Mouse (Mus musculus) frontal cortex, adult (tissue): ENCODE results near the gene Car5a.

Source experiments
- ATAC-seq: cut with Nextera tagmentation; 2 replicates; pipeline ENCODE4 v1.9.2; 2017; ENCODE audit warnings: mild to moderate bottlenecking, moderate library complexity, mixed read lengths; ENCODE audit not compliant: low TSS enrichment

The Car5a gene

GRCm38 (mm10) chr8:121934923-121935322 is 9.8 kb downstream of the Car5a start:
- ATAC-seq: no peak

DNA sequence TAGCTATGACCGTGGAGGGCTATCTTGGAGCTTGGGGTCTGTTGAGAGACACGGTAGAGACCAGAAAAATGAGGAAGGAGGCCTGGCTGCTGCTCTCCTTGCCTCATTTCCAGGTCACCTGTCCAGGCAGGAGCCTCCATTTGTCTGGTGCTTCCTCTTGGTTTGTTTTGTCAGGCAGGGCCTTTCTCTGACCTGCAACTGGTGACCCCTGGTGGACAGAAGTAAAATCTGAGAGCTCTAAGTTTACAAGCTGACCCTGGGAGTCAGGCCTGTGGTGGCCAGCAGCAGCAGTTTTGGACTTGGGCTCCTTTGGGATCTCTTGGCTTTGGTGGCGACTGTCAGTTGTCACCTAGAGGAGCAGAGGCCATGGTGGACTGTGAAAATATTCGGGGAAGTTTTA is 10.2 kb downstream of the Car5a start:
- ATAC-seq: no peak

DNA sequence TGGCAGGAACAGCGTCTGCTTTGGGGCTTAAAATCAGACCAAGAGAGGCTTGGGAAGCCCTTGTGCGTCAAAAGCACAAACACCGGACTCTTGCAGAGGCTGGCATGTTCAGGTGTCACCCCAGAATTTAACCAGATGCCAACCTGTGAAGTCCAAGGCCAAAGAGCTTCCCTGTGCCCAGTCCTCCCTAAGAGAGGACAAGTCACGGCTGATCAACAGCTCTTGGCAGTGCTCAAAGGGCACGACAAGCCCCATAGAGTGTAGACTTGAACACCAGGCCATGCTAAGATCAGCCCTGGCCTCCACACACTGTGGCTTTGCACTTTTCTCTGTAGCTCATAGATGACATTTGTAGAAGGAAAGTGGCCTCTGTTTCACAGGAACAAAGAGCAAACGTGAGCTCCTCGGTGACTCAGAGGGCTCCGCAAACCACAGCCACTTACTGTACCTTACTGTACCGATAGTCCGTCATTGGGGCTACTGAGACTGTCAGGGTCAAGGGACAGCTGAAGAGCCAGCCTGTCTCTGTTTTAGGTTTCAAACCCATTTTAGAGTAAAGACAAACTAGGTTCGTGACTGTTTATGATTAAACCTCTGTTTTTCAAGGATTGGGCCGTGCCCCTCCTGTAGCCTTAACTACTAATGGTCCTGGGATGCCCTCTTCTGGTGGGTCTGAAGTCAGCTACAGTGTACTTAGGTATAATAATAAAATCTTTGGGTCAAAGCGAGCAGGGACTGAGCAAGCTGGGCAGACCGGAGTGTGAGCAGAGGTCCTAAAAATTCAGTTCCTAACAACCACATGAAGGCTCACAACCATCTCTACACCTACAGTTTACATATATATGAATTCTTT is 11.8 kb downstream of the Car5a start:
- ATAC-seq: no peak

GRCm38 (mm10) chr8:121932026-121932667 is 12.6 kb downstream of the Car5a start:
- no peak for ATAC-seq

DNA sequence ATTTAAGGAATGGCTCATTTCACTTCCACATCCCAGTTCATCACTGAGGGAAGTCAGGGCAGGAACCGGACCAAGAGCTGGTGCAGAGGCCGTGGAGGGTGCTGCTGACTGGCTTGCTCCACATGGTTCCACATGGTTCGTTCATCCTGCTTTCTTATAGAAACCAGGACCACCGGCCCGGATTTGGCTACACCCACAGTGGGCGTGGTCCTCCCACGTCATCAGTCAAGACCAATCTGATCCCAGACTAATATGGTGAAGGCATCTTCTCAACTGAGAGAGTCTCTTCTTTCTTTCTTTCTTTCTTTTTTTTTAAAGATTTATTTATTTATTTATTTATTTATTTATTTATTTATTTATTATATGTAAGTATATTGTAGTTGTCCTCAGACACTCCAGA is 13.1 kb downstream of the Car5a start:
- ATAC-seq: no peak

- no peak for ATAC-seq
Observed at GRCm38 (mm10) chr8:121930047-121930446, 14.7 kb downstream of the Car5a start.

DNA sequence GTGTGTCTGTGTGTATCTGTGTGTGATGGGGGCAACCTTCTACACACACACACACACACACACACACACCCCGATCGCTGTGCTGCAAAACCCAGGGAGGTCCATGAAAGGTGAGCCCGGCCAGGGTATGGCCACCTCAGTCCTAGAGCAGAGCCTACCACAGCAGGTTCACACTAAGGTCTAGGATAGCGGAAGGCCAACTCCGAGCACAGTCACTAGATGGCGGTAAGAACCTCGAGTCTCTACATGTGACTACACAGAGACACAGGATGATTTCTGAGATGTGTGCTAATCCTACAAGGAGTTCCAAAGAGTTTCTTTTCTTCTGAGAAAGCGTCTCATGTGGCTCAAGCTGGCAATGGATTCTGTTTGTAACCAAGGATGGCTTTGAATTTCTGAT is 17.4 kb downstream of the Car5a start:
- peak; percentile 78; the same call in 1 of the 2 replicates for ATAC-seq

DNA sequence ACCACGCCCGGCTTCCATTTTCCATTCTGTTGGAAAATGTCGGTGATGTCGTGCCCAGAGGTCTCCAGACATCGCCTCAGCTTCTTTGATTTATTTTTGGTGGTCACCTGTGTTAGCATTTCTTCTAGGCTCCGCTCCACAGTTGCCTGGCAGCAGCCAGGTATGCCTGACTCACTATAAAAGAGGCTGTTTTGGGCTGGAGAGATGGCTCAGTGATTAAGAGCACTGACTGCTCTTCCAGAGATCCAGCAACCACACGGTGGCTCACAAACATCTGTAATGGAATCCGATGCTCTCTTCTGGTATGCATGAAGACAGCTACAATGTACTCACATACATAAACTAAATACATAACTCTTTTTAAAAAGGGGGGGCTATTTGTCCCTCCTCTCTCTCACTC is 18.4 kb downstream of the Car5a start:
- no peak for ATAC-seq

DNA sequence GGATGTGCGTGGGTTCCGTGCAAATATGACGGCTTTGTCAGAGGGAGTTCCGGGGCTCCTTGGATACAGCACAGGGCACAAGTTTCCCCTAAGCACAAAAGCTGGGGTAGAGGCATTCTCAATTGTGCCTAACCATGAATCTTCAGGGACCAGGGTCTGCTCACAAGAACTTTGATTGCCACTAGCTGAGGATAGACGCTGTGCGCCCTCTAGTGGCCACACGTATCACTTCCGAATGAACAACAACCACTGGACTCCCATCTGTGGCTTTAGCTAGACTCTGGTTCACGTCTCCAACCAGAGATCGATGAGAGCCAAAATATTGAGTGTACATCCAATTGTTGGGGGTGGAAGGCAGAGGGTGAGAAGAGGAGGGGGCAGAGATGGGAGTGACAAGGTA is 19.1 kb downstream of the Car5a start:
- ATAC-seq: peak; percentile 72; the same call in 1 of the 2 replicates

GRCm38 (mm10) chr8:121924681-121925080 is 20.0 kb downstream of the Car5a start:
- ATAC-seq: no peak

GRCm38 (mm10) chr8:121922101-121922500 is 22.6 kb downstream of the Car5a start:
- ATAC-seq: no peak

DNA sequence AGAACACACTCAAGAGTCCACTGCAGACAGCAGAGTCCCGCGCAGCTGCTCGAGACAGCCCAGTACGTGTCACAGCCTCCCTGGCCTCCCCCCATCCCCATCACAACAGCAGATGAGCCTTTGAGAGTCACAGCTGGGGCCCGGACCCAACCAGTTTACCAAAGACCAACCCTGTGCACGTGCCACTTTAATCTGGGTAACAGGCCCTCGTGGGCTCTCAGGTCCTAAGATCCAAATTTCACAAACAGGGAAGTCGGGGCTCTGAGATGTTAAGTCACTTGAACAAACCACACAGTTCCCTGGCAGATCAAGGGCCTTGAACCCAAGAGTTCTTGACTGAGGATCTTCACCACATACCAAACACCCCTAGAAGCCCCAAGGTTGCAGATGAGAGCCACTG is 23.1 kb downstream of the Car5a start:
- ATAC-seq: no peak

DNA sequence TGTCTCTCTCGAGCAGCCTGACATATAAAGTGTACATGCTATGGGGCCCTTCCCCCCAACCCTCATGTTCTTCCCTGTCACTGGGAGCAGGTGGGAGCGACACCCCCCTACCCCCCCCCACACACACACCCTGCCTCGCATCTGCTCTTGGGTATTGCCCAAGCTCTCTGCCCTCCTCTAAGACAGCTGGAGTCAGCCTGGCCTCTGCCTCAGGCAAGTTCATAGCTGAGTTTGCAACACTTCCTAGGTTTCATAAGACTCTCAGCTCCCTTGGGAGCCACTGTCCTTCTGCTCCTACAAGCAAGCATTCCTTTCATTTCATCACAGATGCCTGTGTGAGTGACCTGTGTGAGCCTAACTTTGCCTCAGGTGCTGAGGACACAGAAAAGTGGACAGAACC is 25.0 kb downstream of the Car5a start:
- no peak for ATAC-seq

- ATAC-seq: no peak
Observed at GRCm38 (mm10) chr8:121919158-121919557, 25.5 kb downstream of the Car5a start.

DNA sequence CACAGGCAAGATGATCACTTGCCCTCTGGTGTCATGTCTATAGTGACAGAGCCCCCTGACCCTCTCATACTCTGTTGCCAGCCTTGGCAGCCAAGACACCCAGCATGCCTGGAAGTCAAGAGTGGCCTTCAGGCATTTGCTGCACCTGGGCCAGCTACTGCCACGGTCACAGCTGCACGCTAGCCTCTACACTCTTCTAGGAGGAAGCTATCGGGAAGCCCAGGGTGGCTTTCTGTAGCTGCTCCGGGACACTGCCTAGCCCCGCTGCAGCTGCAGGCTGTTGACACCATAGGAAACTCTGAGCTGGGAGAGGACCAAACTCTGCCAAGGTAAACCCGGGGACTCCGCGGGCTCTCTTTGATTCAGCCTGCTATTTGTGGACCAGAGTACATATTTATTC is 31.3 kb downstream of the Car5a start:
- no peak for ATAC-seq

- ATAC-seq: no peak
Observed at GRCm38 (mm10) chr8:121912831-121913230, 31.9 kb downstream of the Car5a start.

DNA sequence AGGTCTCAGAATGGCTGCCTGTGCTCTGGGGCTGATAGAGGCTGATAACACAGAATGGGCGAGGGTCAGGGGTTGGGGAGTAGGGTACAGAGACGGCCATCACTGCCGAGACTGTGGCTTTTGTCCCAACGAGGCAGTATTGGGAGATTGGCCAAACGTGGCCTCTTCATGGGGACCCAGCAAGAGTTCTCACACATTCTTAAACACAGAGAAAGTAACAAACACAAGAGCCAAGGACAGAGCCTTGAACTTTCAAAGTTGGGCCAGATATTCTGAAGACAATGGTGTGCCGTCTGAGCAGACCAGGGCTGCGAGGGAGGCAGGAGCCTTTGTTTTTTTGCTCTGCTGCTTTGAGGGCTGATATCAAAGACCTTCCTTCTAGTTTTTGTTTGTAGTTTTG is 32.7 kb downstream of the Car5a start:
- no peak for ATAC-seq

GRCm38 (mm10) chr8:121911400-121911799 is 33.3 kb downstream of the Car5a start:
- no peak for ATAC-seq

GRCm38 (mm10) chr8:121909663-121910062 is 35.0 kb downstream of the Car5a start:
- ATAC-seq: 0 out of 2 replicates have a peak, but pooled peaks have one; percentile 5

DNA sequence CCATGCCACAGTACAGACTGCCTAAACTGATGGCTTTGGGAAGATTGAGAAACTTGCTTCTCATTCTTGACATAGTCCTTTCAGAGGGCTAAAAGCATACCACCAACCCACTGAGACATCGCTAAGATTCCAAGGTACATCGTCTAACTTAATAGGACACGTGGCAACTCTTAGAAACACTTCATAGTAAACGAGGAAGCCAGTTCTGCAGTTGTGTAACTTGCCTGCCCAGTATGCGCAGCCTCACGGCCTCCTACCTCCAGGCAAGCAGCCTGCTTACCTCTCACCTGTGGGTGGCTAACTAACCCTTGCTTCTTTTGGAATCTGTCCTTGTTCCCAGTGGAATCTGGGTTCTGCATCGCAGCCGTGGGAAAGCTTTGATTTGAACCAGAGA is 35.6 kb downstream of the Car5a start:
- ATAC-seq: no peak

DNA sequence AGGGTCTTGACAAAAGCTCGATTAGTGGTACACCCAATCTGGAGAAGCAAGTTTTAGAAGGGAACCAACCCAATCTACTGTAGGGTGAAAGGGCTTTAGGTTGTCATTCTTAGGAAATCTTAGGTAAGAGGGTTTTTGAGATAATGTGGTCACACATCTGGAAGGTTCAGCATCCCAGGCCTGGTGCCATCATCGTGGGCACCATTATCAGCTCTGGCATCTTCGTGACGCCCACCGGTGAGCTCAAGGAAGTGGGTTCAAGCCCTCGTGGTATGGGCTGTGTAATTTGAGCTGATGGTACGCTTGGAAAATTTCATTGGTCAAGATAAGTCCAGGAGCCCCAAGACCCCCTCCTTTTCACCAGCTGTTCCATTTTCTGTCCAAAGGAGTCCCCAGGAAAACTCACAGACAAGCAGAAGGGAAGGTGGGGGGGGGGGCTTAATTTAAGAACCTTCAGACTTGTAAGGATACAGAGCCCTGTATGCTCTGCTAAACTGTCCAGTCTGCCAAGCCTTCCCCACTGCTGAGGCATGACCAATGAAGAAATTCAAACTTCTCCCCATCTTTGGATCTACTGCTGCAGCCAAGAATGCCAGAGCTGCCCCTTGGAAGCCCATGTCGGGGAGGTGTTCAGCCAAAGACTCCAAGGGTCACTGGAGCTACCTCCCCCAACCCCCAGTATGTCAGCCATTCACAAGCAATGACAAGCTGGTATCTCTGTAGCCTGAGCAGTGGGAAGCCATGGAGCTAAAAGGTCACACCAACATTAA is 36.1 kb downstream of the Car5a start:
- ATAC-seq: no peak

DNA sequence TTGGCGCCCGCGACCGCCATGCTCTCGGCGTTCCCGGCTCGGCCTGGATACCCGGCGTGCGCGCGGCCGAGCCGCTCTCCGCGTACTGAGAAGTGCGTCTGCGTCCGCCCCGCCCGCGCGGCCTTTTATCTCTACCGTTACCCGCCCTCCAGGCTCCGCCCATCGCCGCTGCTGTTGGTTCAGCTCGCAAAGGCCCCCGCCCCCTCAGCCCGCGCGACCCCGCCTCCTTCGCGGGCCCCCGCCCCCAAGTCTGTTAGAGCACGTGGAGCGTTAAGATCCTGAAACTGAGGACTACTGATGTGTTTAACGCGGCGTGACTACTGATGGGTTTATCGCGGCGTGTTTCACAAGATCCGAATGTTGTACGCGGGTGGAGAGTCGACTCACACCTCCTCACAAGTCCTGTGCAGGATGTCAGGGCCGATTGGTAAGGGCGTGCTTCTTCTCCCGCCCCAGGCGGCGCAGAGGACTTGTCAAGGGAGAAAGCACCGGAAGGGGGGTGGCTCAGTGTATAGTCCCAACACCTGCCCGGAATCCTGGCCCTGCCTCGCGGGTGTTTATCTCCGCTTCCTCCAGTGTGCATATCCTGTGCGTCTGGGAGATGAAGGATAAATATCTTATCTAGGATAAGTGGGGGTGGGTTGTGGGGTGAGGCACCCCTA is 37.0 kb downstream of the Car5a start, which contains the start of gene Slc7a5:
TSS of gene Slc7a5 (minus strand) at position 108 of the 662 bp plus-strand sequence.
- peak; percentile 85 for ATAC-seq
